Mouse (Mus musculus) embryonic fibroblast, embryonic 13.5 days (primary cell): ENCODE results near the gene Arid3c.

Source experiments
- CTCF ChIP-seq: IDR thresholded peaks from 2 replicates; pipeline ENCODE4 v1.5.1; 2011; ENCODE audit warnings: mild to moderate bottlenecking, control low read depth, low read length, moderate library complexity, borderline replicate concordance; ENCODE audit not compliant: insufficient read depth
- POLR2A ChIP-seq: IDR thresholded peaks from 2 replicates; pipeline ENCODE4 v1.6.1; 2011; ENCODE audit warnings: low read depth, mild to moderate bottlenecking, control low read depth, low read length, moderate library complexity

GRCm38 (mm10) chr4:41745021-41745420 lies 14.1 kb upstream of the Arid3c start:
- TF ChIP-seq CTCF (no peak), POLR2A (no peak)
